Mouse (Mus musculus) lung, adult 10 weeks (tissue): ENCODE measurements around the gene Dars2. TPM values are rescaled to one million over a fixed set of nuclear protein-coding genes. Genes with fewer than 3 reads are reported as not detected.

Experiments
- polyA plus RNA-seq: library from polyadenylated mRNA; stranded (reverse); fragments of 350-450 nt; fragmentation: Illumina TruSeq; extraction: RNeasy Lipid Tissue Mini Kit (QIAGEN cat#74804); gene quantifications from one replicate; pipeline ENCODE4 v1.2.3, GENCODE M21; 2014; ENCODE audit warnings: low read depth, low replicate concordance; ENCODE audit not compliant: insufficient read depth

The Dars2 gene
- 7.2 TPM for polyA plus RNA-seq

GRCm38 (mm10) chr1:161070352-161071271 is at the start of gene Dars2, which contains the start of gene Cenpl:
TSS of gene Dars2 (minus strand) at chr1:161070658.
TSS of gene Cenpl (plus strand) at chr1:161070713.

GRCm38 (mm10) chr1:161034435-161035280 is 35.8 kb downstream of the Dars2 start, which contains the start of gene Zbtb37:
TSS of gene Zbtb37 (minus strand) at chr1:161034849.

Other genes starting within 250 kb of the Dars2 start
- gene Rc3h1, start 164.2 kb downstream of the Dars2 start, polyA plus RNA-seq = 6.2 TPM
- 0.45 TPM for gene Serpinc1, start 92.1 kb downstream of the Dars2 start, polyA plus RNA-seq
- gene Zbtb37, start 35.8 kb downstream of the Dars2 start, polyA plus RNA-seq = 1.1 TPM
- gene Cenpl, start 55 bp upstream of the Dars2 start, polyA plus RNA-seq = 3.5 TPM
- 7.8 TPM for gene Klhl20, start 60.9 kb upstream of the Dars2 start, polyA plus RNA-seq
- 1.1 TPM for gene Ankrd45, start 72.0 kb upstream of the Dars2 start, polyA plus RNA-seq
- gene Tex50, start 88.7 kb upstream of the Dars2 start, polyA plus RNA-seq = not detected
- 1,114 TPM for gene Prdx6, start 180.6 kb upstream of the Dars2 start, polyA plus RNA-seq